Mouse (Mus musculus) mouse embryonic stem cell (cell line): ENCODE data around the gene Ttc3.
"Not testable (repeated sequence)": the region's sequence is repeated elsewhere in the genome, so short reads cannot be mapped to it uniquely, and the experiment has no call there.

Experiments
- in situ Hi-C, 2 experiments: fragments of 300-500 bp; cut with MboI; formaldehyde crosslinking; loops; 1 replicate in 1 of 2; 3 replicates in 1 of 2; pipeline ENCODE4 v1.14.3; 2019 to 2020; ENCODE audit warnings: low sequenced_read_pairs in 2 of 2, low pct_unique_long_range_greater_than_20kb in 1 of 2, mixed read lengths in 1 of 2; ENCODE audit not compliant: unreplicated experiment in 1 of 2

The Ttc3 gene

DNA sequence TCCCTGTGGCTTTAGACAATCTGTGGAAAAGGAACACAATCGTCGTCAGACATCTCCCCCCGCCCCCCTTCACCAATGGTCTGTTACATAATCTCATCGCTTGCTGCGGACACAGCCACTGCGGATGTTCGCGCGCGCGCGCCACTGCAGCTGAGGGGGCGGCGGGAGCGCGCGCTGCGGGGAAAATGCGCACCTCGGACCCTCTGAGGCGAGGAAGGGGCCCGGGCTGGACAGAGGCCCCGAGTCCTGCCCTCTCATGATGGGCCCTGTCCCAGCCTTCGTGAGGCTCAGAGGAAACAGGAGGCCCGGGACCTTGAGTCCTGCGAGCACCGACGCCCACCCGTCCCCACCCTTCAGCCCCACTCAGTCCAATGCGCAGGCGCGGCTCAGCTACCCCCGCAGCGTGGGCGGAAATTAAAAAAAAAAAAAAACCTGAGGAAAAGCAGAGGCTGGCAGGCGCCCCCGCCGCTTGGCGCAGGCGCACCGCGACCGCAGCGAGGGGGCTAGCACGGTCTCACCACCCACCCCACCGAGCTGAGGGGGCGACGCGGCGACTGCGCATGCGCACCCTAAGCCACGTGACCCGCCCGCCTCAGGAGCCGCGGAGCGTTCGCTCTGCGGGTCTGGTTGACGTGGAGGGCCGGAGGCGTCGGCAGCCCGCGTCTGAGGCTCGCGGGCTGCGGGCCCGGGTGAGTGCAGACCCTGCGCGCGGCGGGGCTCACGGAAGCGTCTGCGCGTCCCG is at the start of gene Ttc3:
Ttc3 (plus strand) TSS at position 446 of the 742 bp plus-strand sequence.
- in situ Hi-C loops: no loop called here

DNA sequence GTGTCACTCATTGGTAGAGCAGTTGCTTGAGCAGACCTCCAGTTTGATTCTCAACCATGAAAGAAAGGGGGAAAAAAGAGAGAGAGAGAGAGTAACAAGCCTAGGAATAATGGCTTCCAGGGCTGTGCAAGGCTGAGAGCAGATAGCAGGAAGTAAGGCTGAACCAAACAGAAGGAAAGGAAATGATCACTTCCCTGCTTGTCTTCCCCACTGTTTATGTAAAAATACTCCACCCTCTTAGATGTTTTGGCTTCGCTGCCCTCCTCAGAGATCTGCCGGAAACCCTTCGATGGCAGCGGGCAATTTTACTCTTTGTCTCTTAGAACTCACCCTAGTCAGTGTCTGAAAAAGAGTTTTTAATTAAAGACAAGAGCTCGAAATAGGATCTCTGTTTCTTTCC is 46.7 kb upstream of the Ttc3 start:
- in situ Hi-C loops: no loop called here

DNA sequence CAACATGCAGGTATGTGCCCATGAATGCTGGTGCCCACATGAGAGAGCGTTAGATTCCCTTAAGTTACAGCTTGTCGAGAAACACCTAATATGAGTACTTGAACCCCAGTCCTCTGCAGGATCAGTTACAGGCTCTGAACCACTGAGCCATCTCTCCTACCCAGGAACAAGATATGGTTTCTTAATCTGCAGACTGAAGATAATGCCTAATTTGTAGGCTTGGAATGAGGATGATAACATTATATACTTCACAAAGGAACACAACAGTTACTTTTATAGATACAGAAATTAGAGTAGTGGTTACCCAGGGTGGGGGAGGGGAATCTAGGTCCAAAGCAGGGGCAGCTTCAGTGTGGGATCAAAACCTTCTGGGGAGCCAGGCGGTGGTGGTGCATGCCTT is 44.4 kb upstream of the Ttc3 start:
- in situ Hi-C loops: loop anchor here in 1 of 2 experiments (5.0 kb wide), 1 partner anchor 234 kb away; no protein-coding TSS in a partner anchor

DNA sequence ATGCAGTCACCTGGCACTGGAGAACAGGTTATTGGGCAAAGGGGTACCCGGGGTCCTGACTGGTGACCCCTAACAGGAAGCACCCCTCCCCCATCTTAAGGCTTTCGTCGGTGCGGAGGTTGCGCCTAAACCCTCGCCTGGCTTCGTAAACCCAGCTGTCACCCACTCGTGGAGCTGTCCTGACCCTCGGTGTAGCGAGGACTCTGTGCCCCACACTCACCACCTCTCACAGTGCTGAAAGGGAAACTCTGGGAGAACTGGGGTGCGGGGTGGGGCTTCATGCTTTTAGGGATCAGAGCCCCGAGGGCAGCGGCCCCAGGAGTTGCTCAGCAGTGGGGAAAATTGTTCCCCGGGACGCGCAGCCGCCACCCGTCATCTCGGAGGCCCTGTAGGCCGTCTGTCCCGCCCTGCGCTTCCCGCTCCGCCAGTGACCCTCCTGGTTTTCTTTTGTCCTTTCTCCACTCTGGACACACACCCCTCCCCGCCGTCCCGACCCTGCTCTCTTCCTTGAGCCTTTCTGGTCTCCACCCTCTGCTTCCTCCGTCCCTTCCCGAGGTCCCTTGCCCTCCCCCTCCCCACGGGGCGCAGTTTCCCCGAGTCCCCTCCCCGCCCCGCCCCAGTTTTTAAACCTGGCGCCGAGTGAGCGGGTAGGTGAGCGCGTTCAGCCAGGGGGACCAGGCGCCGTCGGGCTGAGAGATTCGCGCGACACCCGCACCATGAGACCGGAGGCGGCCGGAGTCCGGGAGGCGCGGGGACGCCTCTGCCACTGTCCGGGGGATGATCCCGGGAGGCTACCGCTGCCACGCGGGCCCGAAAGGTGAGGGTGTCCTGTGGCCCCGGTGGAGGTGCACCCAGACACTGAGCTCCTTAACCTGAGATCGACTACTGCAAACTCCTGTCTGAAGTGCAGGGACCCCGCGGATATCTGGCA is 42.4 kb upstream of the Ttc3 start, which contains the start of gene Ripply3:
Ripply3 (plus strand) TSS at position 640 of the 931 bp plus-strand sequence.
- in situ Hi-C loops: loop anchor here in 1 of 2 experiments (5.0 kb wide), 1 partner anchor 236 kb away; no protein-coding TSS in a partner anchor

DNA sequence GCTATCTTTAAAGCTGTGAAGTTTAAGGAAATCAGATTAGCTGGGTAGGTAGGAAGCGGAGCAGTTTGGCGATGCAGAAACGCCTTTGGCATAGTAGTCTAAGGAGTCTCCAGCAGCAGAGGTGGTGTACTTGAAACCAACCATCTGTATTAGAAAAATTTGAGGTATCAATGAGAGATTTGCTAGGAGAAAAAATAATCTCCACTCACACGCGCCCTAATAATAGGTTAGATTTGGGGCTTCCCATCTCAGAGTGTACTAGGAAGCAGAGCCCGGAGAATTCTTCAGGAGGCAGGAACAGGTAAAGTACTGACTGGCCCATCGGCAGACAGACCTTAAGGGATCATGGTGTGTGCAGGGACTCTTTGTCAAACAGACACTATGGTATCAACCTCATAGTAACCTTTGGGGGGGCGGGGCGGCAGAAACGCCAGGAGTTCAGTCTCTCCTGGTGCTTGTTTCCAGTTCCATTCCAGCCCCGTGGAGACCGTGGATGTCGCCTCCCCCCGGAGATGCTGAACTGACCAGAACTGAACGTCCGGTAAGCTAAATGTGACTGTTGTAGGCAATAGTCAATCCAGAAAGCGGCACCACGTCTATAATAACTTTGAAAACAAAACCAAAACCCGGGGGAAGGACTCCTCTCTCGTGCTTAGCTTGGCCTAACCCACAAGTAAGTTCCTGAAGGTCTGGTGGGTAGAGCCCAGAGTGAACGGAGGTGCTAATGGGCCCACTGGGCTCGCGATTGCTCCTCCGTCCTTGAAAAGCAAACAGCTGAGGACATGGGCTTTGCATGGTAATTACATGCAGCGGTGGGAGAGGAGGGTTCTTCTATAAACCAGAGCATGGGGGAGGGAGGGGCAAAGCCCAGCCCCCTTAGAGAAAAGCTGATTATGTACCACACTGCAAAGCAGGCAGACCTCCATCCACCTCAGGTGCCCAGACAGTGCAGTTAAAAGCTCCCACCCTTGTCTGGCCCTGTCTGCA is 41.2 kb upstream of the Ttc3 start:
- in situ Hi-C loops: loop anchor here in 1 of 2 experiments (5.0 kb wide), 1 partner anchor 237 kb away; no protein-coding TSS in a partner anchor

DNA sequence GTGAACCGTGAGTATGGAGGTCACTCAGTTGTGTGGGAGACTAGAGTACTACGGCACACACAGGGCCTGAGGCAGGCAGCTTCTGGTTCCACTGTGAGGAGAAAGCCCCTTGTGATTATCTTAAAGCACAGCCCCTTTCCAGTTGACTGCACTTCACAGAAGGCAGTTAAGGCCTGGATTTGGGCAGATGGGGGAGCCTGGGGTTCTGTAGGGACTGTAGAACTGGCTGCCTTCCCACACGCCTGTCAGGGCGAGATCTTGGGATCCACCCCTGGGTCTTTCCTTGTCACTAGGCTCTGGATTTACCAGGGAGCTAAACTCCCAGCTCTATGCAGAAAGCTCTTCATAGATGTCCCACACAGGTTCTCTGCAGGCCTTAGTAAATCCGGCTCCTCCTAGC is 40.0 kb upstream of the Ttc3 start:
- in situ Hi-C loops: no loop called here

DNA sequence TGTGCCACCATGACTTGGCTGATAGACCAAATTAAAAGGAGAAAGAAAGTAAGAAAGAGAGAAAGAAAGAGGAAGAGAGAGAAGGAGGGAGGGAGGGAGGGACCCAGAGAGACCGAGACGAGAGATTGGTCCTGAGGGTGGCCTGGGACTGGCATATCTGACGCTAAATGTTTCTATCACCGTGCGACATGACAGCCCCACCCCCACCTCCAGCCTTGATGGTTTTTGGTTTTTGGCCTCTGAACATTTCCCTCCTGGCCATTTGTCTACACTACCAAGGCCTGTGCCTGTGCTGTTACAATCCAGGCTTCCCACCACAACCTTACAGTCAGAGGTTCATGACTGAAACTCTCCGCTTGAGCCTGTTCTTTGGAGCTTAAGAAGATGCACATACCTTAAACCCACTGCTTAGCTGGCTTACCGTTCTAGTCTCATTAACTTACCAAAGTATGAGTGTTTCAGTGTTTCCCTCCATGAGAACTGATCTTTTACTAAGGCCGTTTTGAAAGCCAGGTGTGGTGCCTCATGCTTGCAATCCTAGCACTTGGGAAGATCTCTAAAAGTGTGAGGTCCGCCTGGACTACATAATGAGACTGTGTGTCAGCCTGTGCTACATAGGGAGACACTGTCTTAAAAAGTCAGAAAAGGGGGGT is 39.1 kb upstream of the Ttc3 start:
- in situ Hi-C loops: no loop called here

DNA sequence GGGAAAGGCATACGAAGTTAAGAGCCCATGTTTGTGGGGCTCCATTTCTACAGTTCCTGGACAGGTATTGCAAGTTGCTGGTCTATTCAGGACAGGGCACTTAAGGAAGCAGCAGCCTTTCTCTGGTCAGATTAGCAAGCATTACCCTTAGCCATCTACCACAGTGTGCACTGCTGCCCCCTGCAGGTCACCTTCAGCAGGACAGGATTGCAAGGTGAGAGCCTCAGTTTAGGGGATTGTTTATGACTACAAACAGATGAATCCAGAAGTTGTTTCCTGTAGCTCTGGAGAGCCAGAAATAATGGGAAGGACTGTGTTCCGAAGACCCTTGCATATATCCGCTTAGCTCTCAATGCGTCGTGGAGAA is 38.5 kb upstream of the Ttc3 start:
- in situ Hi-C loops: no loop called here

DNA sequence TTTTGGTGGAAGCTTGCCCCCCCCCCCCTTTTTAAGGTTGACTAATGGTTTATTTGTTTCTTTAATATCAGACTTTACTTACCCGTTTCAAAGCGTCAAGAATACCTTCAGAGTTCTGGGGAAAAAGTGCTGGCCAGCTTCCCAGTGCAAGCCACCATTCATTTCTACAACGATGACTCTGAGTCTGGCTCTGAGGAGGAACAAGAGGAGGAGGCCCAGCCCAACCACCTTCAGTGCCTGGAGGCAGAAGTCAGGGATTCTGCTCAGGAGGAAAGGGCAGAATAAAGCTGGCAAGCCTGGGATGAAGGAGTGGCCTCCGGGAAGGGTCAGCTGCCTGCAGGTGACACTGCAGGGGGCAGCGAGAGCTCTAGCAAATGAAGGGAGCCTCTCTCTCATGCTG is 34.8 kb upstream of the Ttc3 start:
- in situ Hi-C loops: no loop called here

DNA sequence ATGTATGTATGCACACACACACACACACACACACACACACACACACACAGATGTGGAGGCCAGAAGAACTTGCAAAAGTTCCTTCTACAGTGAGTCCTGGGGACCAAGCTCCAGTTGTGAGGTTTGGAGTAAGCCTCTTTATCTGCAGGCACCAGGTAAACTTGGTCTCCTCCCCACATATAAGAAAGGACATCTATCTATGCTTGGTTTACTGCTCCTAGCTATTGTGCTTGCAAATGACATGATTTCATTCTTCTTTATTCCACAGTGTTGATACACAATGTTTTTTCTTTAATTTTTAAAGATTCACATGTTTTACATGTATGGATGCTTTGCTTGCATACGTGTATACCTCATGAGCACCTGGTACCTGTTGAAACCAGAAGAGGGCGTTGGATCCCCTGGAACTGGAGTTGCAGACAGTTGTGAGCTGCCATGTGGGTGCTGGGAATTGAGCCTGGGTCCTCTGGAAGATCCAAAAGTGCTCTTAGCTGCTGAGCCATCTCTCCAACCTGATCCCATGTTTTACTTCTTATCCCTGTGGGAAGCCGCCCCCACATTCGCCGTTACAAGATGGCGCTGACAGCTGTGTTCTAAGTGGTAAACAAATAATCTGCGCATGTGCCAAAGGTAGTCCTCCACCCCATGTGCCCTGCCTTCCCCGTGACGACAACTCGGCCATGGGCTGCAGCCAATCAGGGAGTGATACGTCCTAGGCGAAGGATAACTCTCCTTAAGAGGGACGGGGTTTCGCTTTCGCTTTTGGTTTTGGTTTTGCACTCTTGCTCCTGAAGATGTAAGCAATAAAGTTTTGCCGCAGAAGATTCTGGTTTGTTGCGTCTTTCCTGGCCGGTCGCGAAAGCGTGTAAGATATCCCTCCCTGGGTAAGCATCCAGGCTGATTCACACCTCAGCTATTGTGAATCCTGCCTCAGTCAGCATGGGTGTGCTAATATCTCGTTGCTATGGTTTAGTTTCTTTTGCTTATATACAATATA is 31.0 kb upstream of the Ttc3 start:
- in situ Hi-C loops: not testable (repeated sequence)

DNA sequence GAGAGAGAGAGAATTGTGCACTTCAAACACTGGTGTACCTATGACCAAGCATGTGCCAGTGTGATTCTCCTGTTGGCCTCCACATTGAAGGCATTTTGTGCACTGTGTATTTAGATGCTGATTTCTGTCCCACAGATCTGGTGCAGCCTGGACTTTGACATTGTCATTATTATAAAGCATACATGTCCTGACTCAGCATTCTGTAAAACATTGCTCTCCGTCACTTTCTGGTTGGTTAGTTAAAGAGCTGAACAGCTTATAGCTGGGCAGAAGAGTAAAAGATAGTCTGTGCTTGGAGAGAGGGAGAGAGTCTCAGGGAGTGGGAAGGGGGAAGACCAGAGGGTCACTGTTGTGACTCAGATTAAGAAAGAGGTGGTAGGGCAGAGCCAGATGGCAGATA is 24.7 kb upstream of the Ttc3 start:
- in situ Hi-C loops: no loop called here

DNA sequence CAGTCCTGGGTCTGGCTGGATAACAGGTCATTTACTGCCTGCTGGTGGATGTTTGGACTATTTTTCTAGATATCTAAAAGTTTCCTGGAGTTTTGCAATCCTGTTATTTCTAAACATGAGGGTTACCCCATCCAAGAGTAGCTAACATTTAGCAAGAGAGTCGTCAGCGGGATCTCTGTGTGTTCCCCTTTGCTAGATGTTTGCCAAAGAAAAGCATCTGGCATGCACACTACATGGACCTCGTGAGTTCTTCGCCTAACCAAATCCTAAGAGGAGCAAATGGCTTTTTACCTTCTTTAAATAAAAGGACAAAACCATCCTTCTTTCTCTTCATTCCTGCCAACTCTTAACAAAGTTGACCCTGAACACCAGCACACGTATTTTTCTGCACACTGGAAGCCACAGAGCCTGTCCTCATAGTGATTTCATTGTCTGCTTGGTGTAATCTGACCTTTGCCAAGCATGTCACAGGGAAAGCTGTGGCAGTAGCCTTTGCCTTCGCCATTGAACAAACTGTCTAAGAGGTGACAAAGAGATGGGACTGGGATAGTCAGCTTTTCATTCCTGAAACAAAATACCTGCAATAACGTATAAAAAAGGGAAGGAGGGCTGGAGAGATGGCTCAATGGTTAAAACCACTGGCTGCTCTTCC is 23.2 kb upstream of the Ttc3 start:
- in situ Hi-C loops: no loop called here

DNA sequence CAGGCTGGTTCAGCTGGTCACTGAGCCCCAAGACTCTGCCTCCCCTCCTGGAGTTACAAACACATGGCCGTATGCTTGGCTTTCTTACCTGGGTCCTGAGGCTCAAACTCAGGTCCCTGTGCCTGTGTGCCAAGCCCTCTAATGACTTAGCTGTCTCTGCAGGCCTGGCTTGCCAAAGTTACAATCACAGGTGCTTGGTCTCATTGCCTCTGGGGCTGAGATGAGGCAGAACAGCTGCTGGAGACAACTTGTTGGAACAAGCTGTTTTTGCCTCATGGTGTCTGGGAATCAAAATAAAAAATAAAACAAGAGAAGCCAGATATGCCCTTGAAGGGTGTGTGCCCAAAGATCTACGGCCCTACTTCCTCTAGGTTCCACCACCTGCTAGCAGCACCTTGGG is 21.6 kb upstream of the Ttc3 start:
- in situ Hi-C loops: no loop called here

DNA sequence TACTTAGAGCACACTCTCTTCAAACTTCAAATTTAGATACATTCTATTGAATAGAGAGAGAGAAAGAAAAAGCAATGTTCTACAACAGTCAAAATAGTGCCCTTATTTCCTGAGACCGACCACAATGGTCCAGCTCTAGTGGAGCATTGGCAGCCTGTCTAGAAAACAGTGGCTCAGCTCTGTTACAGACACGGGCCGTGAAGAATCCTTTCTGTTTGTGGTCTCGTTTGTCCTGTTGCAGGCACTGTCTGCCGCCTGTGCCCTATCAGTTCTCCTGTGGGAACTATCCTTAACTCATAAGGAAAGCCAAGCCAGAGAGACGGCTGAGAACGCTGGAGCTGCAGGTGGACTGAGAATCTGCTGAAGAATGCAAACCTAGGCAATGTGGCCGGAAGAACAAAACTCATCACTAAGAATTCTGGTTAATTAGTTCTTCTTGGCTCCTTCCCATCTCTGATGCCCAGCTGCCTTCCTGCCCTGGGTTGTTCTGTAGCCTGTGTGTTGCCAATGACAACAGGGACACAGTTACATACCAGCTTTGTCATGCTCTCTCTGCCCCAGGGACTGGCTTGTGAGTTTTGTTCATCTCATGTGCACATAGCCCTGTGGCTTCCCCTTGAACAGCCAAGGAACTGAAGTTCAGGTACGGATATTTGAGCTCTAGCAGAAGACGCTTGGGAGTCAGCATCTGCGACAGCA is 20.7 kb upstream of the Ttc3 start:
- in situ Hi-C loops: no loop called here

DNA sequence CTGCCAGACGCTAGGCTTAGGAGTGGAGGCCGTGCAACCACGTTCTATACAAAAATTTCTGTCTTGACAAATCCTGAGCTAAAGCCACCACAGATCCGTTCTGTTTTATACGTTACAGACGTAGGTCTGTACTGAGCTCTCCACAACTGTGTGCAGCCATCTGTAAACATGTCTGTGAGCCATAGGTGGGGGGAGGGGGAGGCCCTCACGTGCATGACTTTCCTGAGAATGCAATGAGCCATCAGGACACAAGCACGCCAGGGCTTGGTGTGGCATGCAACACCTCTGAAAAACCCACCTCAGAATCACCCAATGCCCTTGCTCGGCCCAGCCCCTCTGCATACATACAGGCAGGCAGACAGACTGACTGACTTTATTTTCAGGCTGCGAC is 20.1 kb upstream of the Ttc3 start:
- in situ Hi-C loops: no loop called here

DNA sequence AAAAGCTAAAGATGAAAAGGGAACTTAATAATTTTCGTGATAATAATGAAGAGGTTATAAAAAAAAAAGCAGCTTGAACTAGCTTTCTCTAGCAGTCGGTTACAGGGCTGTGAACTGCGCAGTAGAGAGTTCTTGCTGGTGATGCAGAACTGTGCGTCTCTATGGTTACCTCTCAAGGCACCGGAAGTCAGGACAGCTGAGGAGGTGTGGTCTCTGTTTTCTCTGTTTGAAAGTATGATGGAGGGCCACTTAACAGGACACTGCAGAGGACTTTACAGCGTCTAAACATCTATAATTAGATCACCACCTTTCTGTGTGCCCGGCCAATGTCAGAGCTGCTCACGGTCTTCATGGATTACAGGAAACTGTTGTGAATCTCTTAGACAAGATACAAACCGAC is 16.0 kb upstream of the Ttc3 start:
- in situ Hi-C loops: no loop called here
